Mouse (Mus musculus) liver, embryonic 11.5 days (tissue): ENCODE measurements around the gene Fam131c. TPM values are rescaled to one million over a fixed set of nuclear protein-coding genes. Genes with fewer than 3 reads are reported as not detected.

ENCODE experiments used
- ATAC-seq: fragments of 200-750 bp; cut with Nextera tagmentation; replicated peaks from 2 replicates; pipeline ENCODE4 v1.8.0; 2017; ENCODE audit warnings: moderate number of reproducible peaks, mild to moderate bottlenecking, moderate TSS enrichment, moderate library complexity; ENCODE audit not compliant: low FRiP score
- DNase-seq: peaks from one replicate; pipeline ENCODE4 v3.0.0-alpha.2; 2017; ENCODE audit warnings: low spot score
- H3K27ac ChIP-seq: fragments of 300-500 bp; sonication (generic); 2 replicates; pipeline ENCODE4 v1.5.1; 2014; ENCODE audit warnings: mild to moderate bottlenecking, low read depth, low read length, control low read depth
- H3K27me3 ChIP-seq: fragments of 300-500 bp; sonication (generic); replicated peaks from 2 replicates; pipeline ENCODE4 v1.6.1; 2014; ENCODE audit warnings: low read length, mixed read lengths; ENCODE audit not compliant: control insufficient read depth, insufficient read depth
- H3K36me3 ChIP-seq: fragments of 300-500 bp; sonication (generic); 2 replicates; pipeline ENCODE4 v1.6.1; 2014; ENCODE audit warnings: mild to moderate bottlenecking, low read length, moderate library complexity, mixed read lengths; ENCODE audit not compliant: control insufficient read depth, insufficient read depth
- H3K4me1 ChIP-seq: fragments of 300-500 bp; sonication (generic); replicated peaks from 2 replicates; pipeline ENCODE4 v1.6.1; 2014; ENCODE audit warnings: low read length, mixed read lengths; ENCODE audit not compliant: control insufficient read depth, insufficient read depth
- H3K4me2 ChIP-seq: fragments of 300-500 bp; sonication (generic); 2 replicates; pipeline ENCODE4 v1.6.1; 2014; ENCODE audit warnings: mild to moderate bottlenecking, control low read depth, moderate library complexity
- H3K4me3 ChIP-seq: fragments of 300-500 bp; sonication (generic); 2 replicates; pipeline ENCODE4 v1.5.1; 2014; ENCODE audit warnings: low read depth, low read length, control low read depth
- H3K9ac ChIP-seq: fragments of 300-500 bp; sonication (generic); 2 replicates; pipeline ENCODE4 v1.6.1; 2014; ENCODE audit warnings: low read depth, low read length, control low read depth
- H3K9me3 ChIP-seq: fragments of 300-500 bp; sonication (generic); 2 replicates; pipeline ENCODE4 v1.6.1; 2016; ENCODE audit warnings: low read length, inconsistent platforms, mixed read lengths; ENCODE audit not compliant: control insufficient read depth
- WGBS: fragments of 180-500 bp; shearing (Covaris S2); extraction: QIAGEN DNeasy Blood & Tissue Kit; methylation state at CpG from one replicate; pipeline ENCODE4 v1.1.7; 2014; 5-methylcytosine and 5-hydroxymethylcytosine counted together
- polyA plus RNA-seq: library from polyadenylated mRNA; unstranded; fragments of >200 nt; fragmentation: Nextera tagmentation; extraction: Ambion mirVana; gene quantifications from 2 replicates; pipeline ENCODE4 v1.2.1, GENCODE M21; 2014

Fam131c gene
- polyA plus RNA-seq: 0.45 and 0.64 TPM in 2 replicates

DNA sequence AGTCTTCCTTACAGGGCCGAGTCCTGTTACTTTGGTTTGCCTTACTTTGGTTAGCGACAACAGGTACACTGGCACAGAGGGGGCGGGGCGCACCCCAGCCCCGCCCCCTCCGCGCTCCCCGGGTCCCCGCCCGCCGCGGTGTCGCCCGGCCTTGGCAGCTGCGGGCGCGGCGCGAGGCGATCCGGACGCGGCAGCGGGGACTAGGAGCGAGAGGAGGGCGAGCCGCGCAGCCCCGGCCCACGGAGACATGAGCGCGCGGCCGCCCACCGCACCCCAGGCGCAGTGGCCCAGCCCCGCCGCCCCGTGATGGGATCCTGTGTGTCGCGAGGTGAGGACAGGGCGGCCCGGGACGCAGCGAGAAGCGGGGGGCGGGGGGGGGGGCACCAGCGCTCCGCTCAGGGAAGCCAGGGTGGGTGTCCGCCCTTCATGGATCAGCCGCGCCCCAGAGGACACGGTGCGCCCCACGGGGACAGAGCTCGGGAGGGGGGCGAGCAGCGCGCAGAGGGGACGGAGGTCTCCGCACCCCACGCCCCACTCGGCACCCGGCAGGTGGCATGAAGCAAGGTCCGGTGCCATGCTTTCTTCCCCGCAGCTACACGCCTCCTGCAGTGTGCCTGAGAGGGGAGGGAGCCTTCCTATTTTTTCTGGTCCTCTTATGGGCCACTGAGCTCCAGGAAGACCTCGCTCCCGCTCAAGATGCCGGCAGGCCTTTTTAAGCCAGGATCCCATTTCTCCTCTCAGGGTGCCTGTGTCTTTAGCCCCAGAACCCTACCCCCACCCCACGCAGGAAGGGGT, at the start of gene Fam131c:
Gene Fam131c, plus strand, starts transcription at position 224 of the 795 bp plus-strand sequence.
- WGBS: 3% methylated on average over 57 of the region's 71 CpGs
- H3K4me1 ChIP-seq: peaks cover 5% of the 10 kb centered on the region; the same call in 1 of the 2 replicates
- peak within 1 kb of the TSS; percentile 53 for H3K4me3 ChIP-seq
- peak within 1 kb of the TSS; percentile 16; the same call in 1 of the 2 replicates for H3K9ac ChIP-seq
- H3K36me3 ChIP-seq: no peaks in the 10 kb centered on the region
- no peak within 1 kb of the TSS for H3K27ac ChIP-seq
- peaks cover 70% of the 10 kb centered on the region for H3K27me3 ChIP-seq
- H3K4me2 ChIP-seq: peak within 1 kb of the TSS; percentile 80
- no peaks in the 10 kb centered on the region for H3K9me3 ChIP-seq
- ATAC-seq: 0 out of 2 replicates have a peak, but pooled peaks have one; percentile 33
- no peak for DNase-seq

DNA sequence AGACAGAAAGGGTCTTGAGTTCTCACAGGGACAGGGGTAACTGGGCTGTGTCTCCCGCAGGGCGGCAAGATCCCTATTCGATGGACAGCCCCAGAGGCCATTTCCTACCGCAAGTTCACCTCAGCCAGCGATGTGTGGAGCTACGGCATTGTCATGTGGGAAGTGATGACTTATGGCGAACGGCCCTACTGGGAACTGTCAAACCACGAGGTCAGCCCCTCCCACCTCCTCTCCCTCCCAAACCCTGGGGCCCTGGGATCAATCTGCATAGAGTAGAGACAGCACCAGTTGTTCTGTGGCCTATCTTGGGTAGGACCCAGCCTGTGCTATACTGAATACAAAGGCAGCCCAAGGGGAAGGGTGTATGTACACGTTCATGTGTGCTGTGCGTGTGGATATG, 45.5 kb upstream of the Fam131c start:
- Histone ChIP-seq H3K4me1 (no peaks in the 10 kb centered on the region; the same call in 1 of the 2 replicates), H3K9ac (no peak overlapping the region), H3K9me3 (no peaks in the 10 kb centered on the region), H3K27ac (no peak overlapping the region), H3K4me3 (no peak overlapping the region), H3K36me3 (peaks cover 15% of the 10 kb centered on the region), H3K4me2 (no peak overlapping the region), H3K27me3 (0 out of 2 replicates have a peak, but pooled peaks cover 7% of the 10 kb centered on the region)
- WGBS: 61% methylated on average over 11 of the region's 11 CpGs
- ATAC-seq (0 out of 2 replicates have a peak, but pooled peaks have one; percentile 29), DNase-seq (no peak)

DNA sequence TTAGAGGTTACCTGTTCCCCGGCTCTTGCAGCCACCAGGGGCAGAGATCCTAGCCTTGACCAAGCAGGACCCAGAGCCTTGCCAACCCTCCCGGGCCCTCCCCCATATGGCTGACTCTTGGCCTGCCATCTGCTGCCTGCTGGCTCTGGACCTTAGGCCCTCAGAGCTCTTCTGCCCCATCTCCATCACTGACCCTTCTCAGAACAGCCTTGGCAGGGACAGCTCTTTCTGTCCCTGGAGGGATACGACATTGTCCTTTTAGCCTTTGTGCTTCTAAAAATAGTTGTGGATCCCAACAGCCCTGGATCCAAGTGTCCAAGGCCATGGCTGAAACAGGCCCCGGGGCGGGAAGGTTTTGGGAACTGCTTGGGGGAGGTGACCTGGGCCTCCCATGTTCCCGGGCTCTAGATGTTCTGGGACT, 43.2 kb upstream of the Fam131c start:
- Histone ChIP-seq H3K4me3 (no peak overlapping the region), H3K9ac (no peak overlapping the region), H3K27me3 (0 out of 2 replicates have a peak, but pooled peaks cover 7% of the 10 kb centered on the region), H3K9me3 (no peaks in the 10 kb centered on the region), H3K27ac (no peak overlapping the region), H3K4me2 (no peak overlapping the region), H3K4me1 (no peaks in the 10 kb centered on the region; the same call in 1 of the 2 replicates), H3K36me3 (peaks cover 15% of the 10 kb centered on the region)
- ATAC-seq: no peak
- WGBS: 82% methylated on average over 6 of the region's 6 CpGs
- DNase-seq: no peak

DNA sequence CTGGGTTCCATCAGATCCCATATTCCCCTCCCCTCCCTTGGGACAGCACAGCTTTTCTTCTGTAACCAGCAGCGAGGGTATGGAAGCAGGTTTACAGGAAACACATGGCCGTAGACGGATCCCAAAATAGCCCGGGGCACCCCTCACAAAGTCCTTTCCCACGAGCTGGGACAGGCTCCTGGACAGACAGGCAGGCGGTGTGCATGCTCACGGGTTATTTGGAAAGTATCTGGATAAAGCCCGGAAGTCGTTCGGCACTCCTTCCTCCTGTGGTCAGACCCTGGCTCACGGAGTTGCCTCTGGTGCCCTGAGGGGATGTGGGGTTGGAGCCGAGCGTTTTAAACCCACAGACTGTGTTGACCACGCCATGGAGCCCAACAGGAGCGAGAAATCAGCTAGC, 42.4 kb upstream of the Fam131c start:
- WGBS: 44% methylated on average over 15 of the region's 15 CpGs
- Histone ChIP-seq H3K9ac (no peak overlapping the region), H3K4me2 (no peak overlapping the region), H3K4me1 (no peaks in the 10 kb centered on the region; the same call in 1 of the 2 replicates), H3K4me3 (no peak overlapping the region), H3K9me3 (no peaks in the 10 kb centered on the region), H3K27me3 (0 out of 2 replicates have a peak, but pooled peaks cover 7% of the 10 kb centered on the region), H3K27ac (no peak overlapping the region), H3K36me3 (peaks cover 15% of the 10 kb centered on the region)
- DNase-seq (no peak), ATAC-seq (no peak)

DNA sequence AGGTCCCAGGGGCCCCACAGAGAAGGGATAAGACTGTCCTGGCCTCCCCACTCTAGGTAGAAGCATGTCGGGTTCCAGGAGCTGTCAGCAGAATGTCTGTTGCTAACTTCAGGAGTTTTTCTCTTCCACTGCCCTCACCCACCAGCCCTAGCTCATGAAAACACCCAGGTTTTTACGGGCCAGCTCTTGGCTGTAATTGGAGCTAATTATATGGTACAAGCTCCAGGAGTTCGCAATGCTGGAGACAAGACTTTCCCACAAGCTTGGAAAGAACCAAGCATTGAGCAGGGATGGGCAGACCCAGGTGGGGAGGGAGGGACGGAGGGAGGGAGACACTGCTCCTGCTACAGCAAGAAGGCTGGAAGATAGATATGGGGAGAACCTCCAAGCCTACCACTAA, 40.9 kb upstream of the Fam131c start:
- H3K9me3 ChIP-seq: no peaks in the 10 kb centered on the region
- 78% methylated on average over 4 of the region's 4 CpGs for WGBS
- no peak overlapping the region for H3K9ac ChIP-seq
- ATAC-seq (no peak), DNase-seq (no peak)
- no peak overlapping the region for H3K27ac ChIP-seq
- no peaks in the 10 kb centered on the region; the same call in 1 of the 2 replicates for H3K4me1 ChIP-seq
- no peak overlapping the region for H3K4me3 ChIP-seq
- peaks cover 6% of the 10 kb centered on the region for H3K36me3 ChIP-seq
- 0 out of 2 replicates have a peak, but pooled peaks cover 7% of the 10 kb centered on the region for H3K27me3 ChIP-seq
- H3K4me2 ChIP-seq: no peak overlapping the region

DNA sequence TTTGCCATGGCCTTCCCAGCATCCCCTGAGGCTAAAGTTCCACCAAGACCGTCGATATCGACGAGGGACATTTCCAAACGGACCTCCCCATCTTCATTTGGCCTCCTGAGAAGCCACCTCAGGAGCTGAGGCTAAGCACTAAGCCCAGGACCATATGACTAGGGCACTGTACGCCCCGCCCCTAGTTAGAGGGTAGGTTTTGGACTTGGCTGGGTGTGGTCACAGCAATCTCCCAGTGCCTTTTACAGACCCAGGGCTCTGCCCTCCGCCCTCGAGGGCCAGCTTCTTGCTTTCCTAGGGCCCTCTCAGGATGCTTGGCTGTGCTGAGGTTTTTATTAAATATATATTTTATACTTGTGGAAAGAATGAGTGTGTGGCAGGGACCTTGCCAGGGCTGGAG, 39.3 kb upstream of the Fam131c start:
- ATAC-seq (no peak), DNase-seq (no peak)
- H3K27ac ChIP-seq: no peak overlapping the region
- H3K4me1 ChIP-seq: no peaks in the 10 kb centered on the region; the same call in 1 of the 2 replicates
- no peaks in the 10 kb centered on the region for H3K9me3 ChIP-seq
- H3K4me2 ChIP-seq: no peak overlapping the region
- H3K4me3 ChIP-seq: no peak overlapping the region
- H3K36me3 ChIP-seq: peaks cover 6% of the 10 kb centered on the region
- WGBS: 78% methylated on average over 9 of the region's 9 CpGs
- H3K9ac ChIP-seq: no peak overlapping the region
- peaks cover 11% of the 10 kb centered on the region; the same call in 1 of the 2 replicates for H3K27me3 ChIP-seq

DNA sequence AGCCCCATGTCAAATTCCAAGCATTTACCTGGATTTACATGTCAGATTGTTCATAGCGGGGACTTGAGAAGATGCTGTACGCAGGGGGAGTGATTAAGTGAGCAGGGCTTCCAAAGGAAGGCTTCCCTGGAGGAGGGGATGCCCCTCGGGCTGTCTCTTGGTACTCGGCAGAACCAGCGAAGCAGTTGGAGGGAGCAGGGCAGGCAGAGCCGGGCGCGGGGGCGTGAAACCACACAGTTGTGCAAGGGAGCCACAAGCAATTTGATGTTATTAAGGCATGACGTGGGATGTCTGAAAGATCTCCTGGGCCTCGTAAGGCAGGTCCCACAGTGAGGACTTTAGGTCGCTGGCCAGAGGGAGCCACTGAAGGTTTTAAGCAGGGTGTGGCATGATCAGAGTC, 38.1 kb upstream of the Fam131c start:
- H3K36me3 ChIP-seq: peaks cover 3% of the 10 kb centered on the region; the same call in 1 of the 2 replicates
- H3K9ac ChIP-seq: no peak overlapping the region
- H3K27me3 ChIP-seq: peaks cover 11% of the 10 kb centered on the region; the same call in 1 of the 2 replicates
- H3K4me2 ChIP-seq: no peak overlapping the region
- no peaks in the 10 kb centered on the region for H3K9me3 ChIP-seq
- H3K27ac ChIP-seq: no peak overlapping the region
- H3K4me3 ChIP-seq: no peak overlapping the region
- DNase-seq: no peak
- 60% methylated on average over 12 of the region's 12 CpGs for WGBS
- ATAC-seq: no peak
- H3K4me1 ChIP-seq: no peaks in the 10 kb centered on the region; the same call in 1 of the 2 replicates

DNA sequence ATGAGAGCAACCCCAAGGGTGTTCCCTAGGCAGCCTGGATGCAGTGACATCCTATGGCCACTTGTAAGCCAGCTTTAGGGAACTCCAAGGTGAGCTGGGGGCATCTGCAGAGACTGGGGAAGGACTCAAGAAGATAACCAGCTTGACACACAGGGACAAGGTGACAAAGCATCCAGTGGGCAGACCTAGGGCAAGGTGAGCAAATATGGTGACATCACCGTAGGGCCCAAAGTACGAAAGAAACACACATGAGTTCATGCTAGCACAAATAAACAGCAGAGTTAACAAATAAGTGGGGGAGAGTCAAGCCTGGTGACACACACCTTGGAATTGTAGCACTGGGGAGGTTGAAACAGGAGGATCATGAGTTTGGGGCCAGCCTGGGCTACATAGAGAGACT, 36.6 kb upstream of the Fam131c start:
- H3K36me3 ChIP-seq: peaks cover 3% of the 10 kb centered on the region; the same call in 1 of the 2 replicates
- H3K4me3 ChIP-seq: no peak overlapping the region
- WGBS: 86% methylated on average over 2 of the region's 2 CpGs
- ATAC-seq: no peak
- H3K4me1 ChIP-seq: 0 out of 2 replicates have a peak, but pooled peaks cover 5% of the 10 kb centered on the region
- no peak overlapping the region for H3K27ac ChIP-seq
- H3K27me3 ChIP-seq: peaks cover 8% of the 10 kb centered on the region; the same call in 1 of the 2 replicates
- H3K9me3 ChIP-seq: no peaks in the 10 kb centered on the region
- no peak overlapping the region for H3K4me2 ChIP-seq
- DNase-seq: no peak
- no peak overlapping the region for H3K9ac ChIP-seq
